1 mouse cellular context compared by ENCODE assay signal in the genomic region with DNA sequence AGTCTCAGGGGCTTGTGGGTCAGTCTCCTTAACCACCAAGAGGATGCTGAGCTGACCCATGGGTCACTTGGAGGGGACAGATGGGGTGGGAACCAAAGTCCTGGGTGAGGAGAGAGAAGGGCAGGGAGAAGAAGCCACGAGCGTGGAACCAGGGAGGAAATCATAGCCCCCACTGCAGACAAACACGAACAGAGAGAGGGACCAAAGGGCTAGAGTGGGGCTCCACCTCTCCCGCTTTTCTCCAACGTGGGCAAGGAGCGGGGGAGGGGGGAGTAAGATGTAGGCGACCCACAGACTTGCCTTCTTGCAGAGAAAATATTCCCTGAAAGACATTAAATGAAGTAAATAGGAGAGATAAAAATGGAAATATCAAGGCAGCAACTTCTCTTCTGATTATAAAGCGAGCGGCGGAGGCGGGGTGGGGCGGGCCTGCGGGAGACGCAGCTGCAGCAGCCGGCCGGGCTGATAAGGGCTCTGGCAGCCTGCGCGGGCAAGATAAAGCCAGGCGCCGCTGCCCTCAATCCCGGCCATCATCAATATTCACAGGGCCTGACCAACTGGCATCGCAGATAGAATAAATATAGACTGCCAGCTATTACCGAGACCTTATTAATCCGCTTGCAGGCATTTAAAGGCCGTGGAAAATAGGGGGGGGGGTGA.
TF ChIP-seq lines count a peak whose summit lies in the region.

No protein-coding gene starts in this region.

TF ChIP-seq in MEL, 35 proteins besides CTCF, POLR2A, EP300 and RAD21 (continued from another document):
- TF ChIP-seq ZNF384 (IDR thresholded peaks at IDR 0.05; ENCODE audit: low read depth, low read length): peak; percentile 29; the same call in 1 of the 2 replicates
- TF ChIP-seq ETS1 (IDR thresholded peaks at IDR 0.05; ENCODE audit: low read depth, low read length): peak; percentile 97
- peak; percentile 48 for TF ChIP-seq ZMIZ1 (IDR thresholded peaks at IDR 0.05; ENCODE audit: low read depth, low read length)
- no peak; the same call in 1 of the 2 replicates for TF ChIP-seq HCFC1 (IDR thresholded peaks at IDR 0.05; ENCODE audit: low read depth, low read length)
- TF ChIP-seq TCF12 (IDR thresholded peaks at IDR 0.05; ENCODE audit: low read depth, low read length): peak; percentile 100
- no peak for TF ChIP-seq MYC (IDR thresholded peaks at IDR 0.05; ENCODE audit: low read depth, low read length)
- peak; percentile 74 for TF ChIP-seq MYB (IDR thresholded peaks at IDR 0.05; ENCODE audit: low read depth, low read length)
